Mouse (Mus musculus) forebrain, embryonic 16.5 days (tissue): ENCODE results near the gene Alkbh6. TPM values are rescaled to one million over a fixed set of nuclear protein-coding genes. Genes with fewer than 3 reads are reported as not detected.

Source experiments
- ATAC-seq: fragments of 200-750 bp; cut with Nextera tagmentation; 2 replicates; pipeline ENCODE4 v1.8.0; 2017; ENCODE audit warnings: mild to moderate bottlenecking, moderate library complexity
- H3K27ac ChIP-seq: fragments of 300-500 bp; sonication (generic); 2 replicates; pipeline ENCODE4 v1.5.1; 2014; ENCODE audit warnings: low read length, control low read depth
- H3K27me3 ChIP-seq: fragments of 300-500 bp; sonication (generic); replicated peaks from 2 replicates; pipeline ENCODE4 v1.6.1; 2014; ENCODE audit warnings: low read length; ENCODE audit not compliant: control insufficient read depth, insufficient read depth
- H3K36me3 ChIP-seq: fragments of 300-500 bp; sonication (generic); 2 replicates; pipeline ENCODE4 v1.6.1; 2014; ENCODE audit not compliant: control insufficient read depth, insufficient read depth
- H3K4me1 ChIP-seq: fragments of 300-500 bp; sonication (generic); replicated peaks from 2 replicates; pipeline ENCODE4 v1.6.1; 2014; ENCODE audit warnings: low read length; ENCODE audit not compliant: control insufficient read depth, insufficient read depth
- H3K4me2 ChIP-seq: fragments of 300-500 bp; sonication (generic); 2 replicates; pipeline ENCODE4 v1.6.1; 2014; ENCODE audit warnings: mild to moderate bottlenecking, low read length, control low read depth
- H3K4me3 ChIP-seq: fragments of 300-500 bp; sonication (generic); replicated peaks from 2 replicates; pipeline ENCODE4 v1.5.1; 2014; ENCODE audit warnings: mild to moderate bottlenecking, low read length, control low read depth
- H3K9ac ChIP-seq: fragments of 300-500 bp; sonication (generic); replicated peaks from 2 replicates; pipeline ENCODE4 v1.6.1; 2014; ENCODE audit warnings: low read depth, low read length, control low read depth
- H3K9me3 ChIP-seq: fragments of 300-500 bp; sonication (generic); 2 replicates; pipeline ENCODE4 v1.6.1; 2016; ENCODE audit warnings: low read length; ENCODE audit not compliant: control insufficient read depth
- WGBS: fragments of 180-500 bp; shearing (Covaris S2); extraction: QIAGEN DNeasy Blood & Tissue Kit; methylation state at CpG from one replicate; pipeline ENCODE4 v1.1.7; 2014; 5-methylcytosine and 5-hydroxymethylcytosine counted together
- polyA plus RNA-seq: library from polyadenylated mRNA; unstranded; fragments of >200 nt; fragmentation: Nextera tagmentation; extraction: Ambion mirVana; gene quantifications from 2 replicates; pipeline ENCODE4 v1.2.1, GENCODE M21; 2015

The Alkbh6 gene
- polyA plus RNA-seq, 1 experiment from 2014 or later, result 104 TPM

DNA sequence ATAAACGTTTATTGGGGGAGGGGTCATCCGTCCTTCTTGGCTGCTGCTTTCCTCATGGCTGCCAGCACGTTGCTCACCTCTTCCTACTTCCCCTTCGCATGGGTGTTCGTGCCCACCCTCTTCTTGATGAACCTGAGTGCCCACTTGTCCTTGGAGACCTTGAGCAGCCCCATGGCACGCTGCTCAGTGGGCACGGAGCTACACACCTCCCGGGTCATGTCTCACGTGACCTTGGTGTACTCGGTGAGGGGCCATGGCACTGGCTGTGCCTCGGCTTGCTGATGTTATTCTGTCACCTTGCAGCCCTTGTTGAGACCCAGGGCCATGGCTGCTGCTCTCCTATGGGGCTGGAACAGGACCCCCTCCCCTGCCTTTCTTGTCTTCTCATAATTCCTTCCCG, 1.6 kb downstream of the Alkbh6 start:
- Histone ChIP-seq H3K4me3 (no peak overlapping the region), H3K9ac (no peak overlapping the region), H3K36me3 (peaks cover 20% of the 10 kb centered on the region), H3K27ac (no peak overlapping the region), H3K4me2 (no peak overlapping the region), H3K27me3 (no peaks in the 10 kb centered on the region), H3K4me1 (peaks cover 15% of the 10 kb centered on the region), H3K9me3 (no peaks in the 10 kb centered on the region)
- WGBS, result 90% methylated on average over 12 of the region's 12 CpGs
- no peak for ATAC-seq

DNA sequence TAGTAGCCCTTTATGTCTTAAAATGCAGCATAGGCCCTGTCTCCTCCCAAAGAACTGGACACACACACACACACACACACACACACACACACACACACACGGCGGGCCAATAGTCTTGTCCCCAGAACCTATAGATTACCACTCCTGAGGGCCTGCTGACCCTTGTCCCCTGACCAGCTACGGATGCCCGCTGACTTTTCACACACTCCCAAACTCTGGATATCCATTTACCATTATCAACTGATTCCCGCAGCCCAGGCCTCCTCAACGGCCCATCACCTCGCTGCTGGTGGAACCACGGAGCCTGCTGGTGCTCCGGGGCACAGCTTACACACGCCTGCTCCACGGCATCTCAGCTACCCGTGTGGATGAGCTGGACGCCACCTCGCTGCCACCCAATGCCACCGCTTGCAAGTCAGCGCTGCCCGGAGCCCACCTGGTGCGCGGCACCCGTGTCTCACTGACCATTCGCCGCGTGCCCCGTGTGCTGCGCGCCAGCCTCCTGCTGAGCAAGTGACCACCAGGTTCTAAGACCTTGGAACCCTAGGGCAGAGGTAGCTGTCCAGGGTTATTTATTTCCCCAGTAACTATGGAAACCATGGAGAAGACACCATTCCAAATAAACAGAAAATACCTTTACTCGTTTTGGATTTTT, 5.3 kb downstream of the Alkbh6 start:
- Histone ChIP-seq H3K27ac (no peak overlapping the region), H3K9me3 (no peaks in the 10 kb centered on the region), H3K4me1 (peaks cover 10% of the 10 kb centered on the region), H3K9ac (no peak overlapping the region), H3K4me3 (no peak overlapping the region), H3K36me3 (no peaks in the 10 kb centered on the region), H3K27me3 (no peaks in the 10 kb centered on the region), H3K4me2 (no peak overlapping the region)
- WGBS, result 46% methylated on average over 27 of the region's 27 CpGs
- no peak for ATAC-seq

DNA sequence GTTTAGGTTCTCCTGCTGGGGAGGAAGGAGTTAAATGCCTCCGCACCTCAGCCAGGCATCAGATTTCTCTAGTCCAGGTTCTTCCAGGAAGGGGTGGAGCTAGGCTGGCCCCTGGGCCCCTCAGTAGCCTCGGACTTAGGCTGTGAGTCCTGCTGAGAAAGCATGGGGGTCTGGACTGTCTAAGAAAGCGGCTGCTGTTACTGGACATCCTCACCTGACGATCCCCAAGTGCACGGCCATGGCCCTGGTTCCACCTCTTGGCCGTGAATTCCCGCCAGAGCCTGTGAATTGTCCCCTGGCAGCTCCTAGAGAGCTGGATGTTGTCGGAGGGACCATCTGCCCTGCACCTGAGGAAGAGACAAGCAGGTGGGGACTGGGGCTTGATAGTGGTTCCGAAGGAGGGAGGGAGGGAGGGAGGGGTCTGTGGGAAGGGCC, 6.2 kb downstream of the Alkbh6 start, which contains the start of gene Syne4:
Gene Syne4 (plus strand): TSS at position 87 of the 435 bp plus-strand sequence.
- Histone ChIP-seq H3K4me1 (peaks cover 3% of the 10 kb centered on the region; the same call in 1 of the 2 replicates), H3K27me3 (no peaks in the 10 kb centered on the region), H3K27ac (no peak within 1 kb of the TSS), H3K36me3 (no peaks in the 10 kb centered on the region), H3K9ac (no peak within 1 kb of the TSS), H3K4me3 (no peak within 1 kb of the TSS), H3K4me2 (no peak within 1 kb of the TSS), H3K9me3 (no peaks in the 10 kb centered on the region)
- 4% methylated on average over 9 of the region's 9 CpGs for WGBS
- ATAC-seq, result no peak

DNA sequence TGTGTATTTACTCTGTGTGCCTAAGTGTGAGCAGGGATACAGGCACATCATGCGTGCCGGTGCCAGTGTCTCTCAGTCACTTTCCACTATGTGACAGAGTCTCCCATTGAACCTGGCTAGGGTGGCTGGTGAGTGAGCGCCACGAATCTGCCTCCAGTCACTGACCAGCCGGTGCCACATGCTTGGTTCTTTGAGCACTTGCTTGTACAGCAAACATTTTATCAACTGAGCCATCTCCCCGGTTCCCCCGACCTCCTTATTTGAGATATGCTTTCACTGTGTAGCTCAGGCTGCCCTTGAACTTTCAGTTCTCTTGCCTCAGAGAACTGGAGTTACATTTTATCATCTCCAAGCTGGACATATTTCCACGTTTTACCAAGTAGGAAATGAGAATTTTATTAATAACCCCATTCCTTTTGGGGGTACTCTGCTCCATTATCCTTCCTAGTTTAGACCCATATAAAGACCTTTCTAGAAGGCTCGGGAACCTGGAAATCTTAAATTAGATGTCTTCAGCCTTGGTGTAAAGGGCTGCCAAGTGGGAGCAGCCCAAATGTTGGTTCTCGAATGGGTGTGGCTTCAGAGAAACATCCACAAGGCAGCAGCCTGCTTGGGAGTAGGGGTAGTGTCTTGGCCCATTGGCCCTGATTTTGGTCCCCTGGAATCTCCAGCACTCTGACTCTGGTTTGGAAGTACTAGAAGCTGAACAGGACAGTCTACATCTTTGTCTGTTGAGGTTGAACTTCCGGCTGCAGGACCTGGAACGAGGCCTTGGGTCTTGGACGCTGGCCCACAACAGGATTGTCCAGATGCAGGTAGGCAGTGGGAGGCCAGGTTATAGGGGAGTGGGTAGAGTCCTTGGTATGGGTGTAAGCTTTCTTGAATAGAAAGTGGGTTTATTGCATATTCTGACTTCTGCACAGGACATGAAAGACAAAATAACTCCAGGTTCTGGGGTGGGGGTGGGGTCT, 7.3 kb downstream of the Alkbh6 start:
- ATAC-seq, result no peak
- no peak overlapping the region for H3K27ac ChIP-seq
- H3K27me3 ChIP-seq, result no peaks in the 10 kb centered on the region
- H3K9ac ChIP-seq, result no peak overlapping the region
- H3K36me3 ChIP-seq, result no peaks in the 10 kb centered on the region
- 78% methylated on average over 13 of the region's 13 CpGs for WGBS
- H3K4me1 ChIP-seq, result peaks cover 4% of the 10 kb centered on the region; the same call in 1 of the 2 replicates
- no peaks in the 10 kb centered on the region for H3K9me3 ChIP-seq
- H3K4me2 ChIP-seq, result no peak overlapping the region
- H3K4me3 ChIP-seq, result no peak overlapping the region

DNA sequence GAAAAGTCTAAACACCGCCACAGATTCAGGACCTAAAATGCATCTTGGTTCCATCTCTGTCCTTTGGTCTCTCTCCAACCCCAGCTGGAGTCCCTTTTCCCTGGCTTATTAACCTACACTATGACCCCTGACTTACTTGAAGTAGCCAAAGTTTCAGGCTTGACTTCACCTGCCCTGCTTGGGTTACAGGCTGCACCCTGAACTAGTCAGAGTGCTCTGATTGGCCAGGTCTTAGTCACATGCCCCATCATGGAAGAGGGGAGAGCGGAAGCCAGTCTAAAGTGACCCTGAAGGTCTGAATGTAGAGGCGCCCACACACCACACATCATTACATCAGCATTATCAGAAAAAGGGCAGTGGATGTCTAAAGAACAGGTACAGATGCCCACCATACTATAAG, 9.6 kb downstream of the Alkbh6 start:
- no peak overlapping the region for H3K9ac ChIP-seq
- no peak overlapping the region for H3K27ac ChIP-seq
- H3K4me3 ChIP-seq, result no peak overlapping the region
- 83% methylated on average over 3 of the region's 3 CpGs for WGBS
- no peak for ATAC-seq
- H3K9me3 ChIP-seq, result no peaks in the 10 kb centered on the region
- H3K27me3 ChIP-seq, result no peaks in the 10 kb centered on the region
- H3K4me2 ChIP-seq, result no peak overlapping the region
- H3K36me3 ChIP-seq, result no peaks in the 10 kb centered on the region
- peaks cover 16% of the 10 kb centered on the region for H3K4me1 ChIP-seq

DNA sequence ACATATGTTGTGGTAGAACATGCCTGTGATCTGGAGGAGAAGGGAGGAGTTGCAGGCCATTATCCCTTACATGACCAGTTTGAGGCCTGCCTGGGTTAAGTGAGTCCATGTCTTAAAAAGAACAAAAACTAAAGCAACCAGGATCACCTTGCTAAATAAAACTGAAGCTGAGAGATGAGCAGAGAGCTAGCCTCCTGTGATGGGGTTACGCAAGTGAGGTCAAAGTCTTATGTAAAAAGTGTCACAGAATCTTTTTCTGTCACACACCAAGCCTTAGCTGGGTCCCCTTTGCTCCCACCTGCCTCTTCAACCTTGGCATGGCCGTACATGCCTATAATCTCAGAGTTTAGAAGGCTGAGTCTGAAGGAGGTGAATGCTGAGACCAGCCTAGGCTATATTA, 12.4 kb downstream of the Alkbh6 start:
- Histone ChIP-seq H3K36me3 (no peaks in the 10 kb centered on the region), H3K4me1 (peaks cover 16% of the 10 kb centered on the region), H3K4me3 (no peak overlapping the region), H3K27me3 (no peaks in the 10 kb centered on the region), H3K9ac (no peak overlapping the region), H3K27ac (no peak overlapping the region), H3K4me2 (peak overlapping the region; percentile 66), H3K9me3 (0 out of 2 replicates have a peak, but pooled peaks cover 2% of the 10 kb centered on the region)
- no peak for ATAC-seq
- WGBS, result 82% methylated on average over 2 of the region's 2 CpGs

DNA sequence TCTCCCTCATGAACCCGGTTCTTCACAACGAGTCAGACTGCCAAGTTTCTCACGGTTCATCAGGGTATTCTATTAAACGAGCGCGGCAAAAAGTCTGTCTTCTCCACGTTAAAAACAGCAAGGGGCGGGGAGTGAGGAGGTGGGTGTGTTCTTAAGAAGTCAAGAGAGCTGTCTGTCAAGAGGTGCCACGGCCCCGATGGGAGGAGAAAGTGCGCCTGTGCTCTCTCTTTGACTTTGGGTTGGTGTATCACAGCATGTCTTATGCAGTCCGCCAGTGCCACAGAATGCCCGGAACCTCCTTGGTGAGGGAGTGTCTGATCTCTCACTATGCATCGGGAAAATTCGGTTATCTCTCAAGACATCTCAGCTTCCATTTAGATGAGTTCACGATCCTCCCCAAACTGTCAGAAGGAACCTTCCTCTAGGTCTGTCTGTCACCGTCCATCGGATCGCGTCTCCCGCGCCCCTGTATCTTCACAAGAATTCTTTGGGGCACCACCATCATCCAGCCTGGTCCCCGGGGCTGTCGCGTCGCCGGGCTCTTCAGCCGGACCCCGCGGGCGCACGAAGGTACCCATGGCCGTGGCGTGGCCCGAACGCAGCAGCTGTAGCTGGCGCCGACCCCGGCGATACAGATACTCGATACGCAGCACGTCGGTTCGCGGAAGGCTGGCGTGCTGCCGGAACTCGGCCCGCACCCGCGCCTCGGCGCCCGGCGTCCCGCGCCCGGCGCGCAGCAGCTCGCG, 13.2 kb downstream of the Alkbh6 start, which contains the start of gene E130208F15Rik:
Gene E130208F15Rik (plus strand): TSS at position 202 of the 746 bp plus-strand sequence.
- ATAC-seq, result peak; percentile 57
- Histone ChIP-seq H3K4me2 (peak within 1 kb of the TSS; percentile 66), H3K27me3 (no peaks in the 10 kb centered on the region), H3K36me3 (no peaks in the 10 kb centered on the region), H3K9ac (peak within 1 kb of the TSS; percentile 87), H3K27ac (peak within 1 kb of the TSS; percentile 86), H3K9me3 (0 out of 2 replicates have a peak, but pooled peaks cover 2% of the 10 kb centered on the region), H3K4me3 (peak within 1 kb of the TSS; percentile 90), H3K4me1 (peaks cover 16% of the 10 kb centered on the region)
- WGBS, result 1% methylated on average over 60 of the region's 63 CpGs

DNA sequence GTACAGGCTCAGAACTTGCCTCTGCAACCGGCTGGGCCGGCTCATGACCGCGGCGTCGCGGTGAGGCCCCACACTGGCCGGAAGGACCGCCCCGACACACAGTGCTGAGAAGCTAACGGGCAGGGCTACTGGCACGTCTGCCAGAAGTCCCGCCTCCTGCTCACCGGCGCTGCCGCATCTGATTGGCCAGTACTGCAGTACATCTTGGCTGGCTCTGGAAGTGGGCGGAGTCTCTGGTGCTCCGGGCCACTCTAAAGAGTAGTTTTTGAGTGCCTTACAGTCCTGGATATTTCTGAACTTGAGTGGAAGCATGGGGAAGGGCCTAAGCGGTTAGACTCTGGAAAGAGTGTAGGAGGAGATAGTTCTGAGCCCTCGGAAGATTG, 13.8 kb downstream of the Alkbh6 start:
- 0% methylated on average over 20 of the region's 20 CpGs for WGBS
- H3K4me2 ChIP-seq, result peak overlapping the region; percentile 66

More for the DNA sequence above, 13.8 kb downstream of the Alkbh6 start:
- Histone ChIP-seq H3K36me3 (no peaks in the 10 kb centered on the region), H3K9ac (peak overlapping the region; percentile 87), H3K27ac (peak overlapping the region; percentile 86), H3K4me3 (peak overlapping the region; percentile 90), H3K27me3 (no peaks in the 10 kb centered on the region), H3K4me1 (peaks cover 16% of the 10 kb centered on the region), H3K9me3 (0 out of 2 replicates have a peak, but pooled peaks cover 2% of the 10 kb centered on the region)
- ATAC-seq, result peak; percentile 99
